Mouse (Mus musculus) cerebellum, adult 2 months (tissue): ENCODE measurements around the gene Hsf5.

ENCODE experiments used
- CTCF ChIP-seq: fragments of 200-500 bp; IDR thresholded peaks from 2 replicates; pipeline ENCODE4 v1.5.1; 2011; ENCODE audit warnings: low read depth, mild to moderate bottlenecking, control low read depth, low read length, moderate library complexity, borderline replicate concordance; ENCODE audit not compliant: insufficient read depth
- POLR2A ChIP-seq: fragments of 200-500 bp; IDR thresholded peaks from 2 replicates; pipeline ENCODE4 v1.6.1; 2011; ENCODE audit warnings: low read length, control low read depth, borderline replicate concordance; ENCODE audit not compliant: insufficient read depth

DNA sequence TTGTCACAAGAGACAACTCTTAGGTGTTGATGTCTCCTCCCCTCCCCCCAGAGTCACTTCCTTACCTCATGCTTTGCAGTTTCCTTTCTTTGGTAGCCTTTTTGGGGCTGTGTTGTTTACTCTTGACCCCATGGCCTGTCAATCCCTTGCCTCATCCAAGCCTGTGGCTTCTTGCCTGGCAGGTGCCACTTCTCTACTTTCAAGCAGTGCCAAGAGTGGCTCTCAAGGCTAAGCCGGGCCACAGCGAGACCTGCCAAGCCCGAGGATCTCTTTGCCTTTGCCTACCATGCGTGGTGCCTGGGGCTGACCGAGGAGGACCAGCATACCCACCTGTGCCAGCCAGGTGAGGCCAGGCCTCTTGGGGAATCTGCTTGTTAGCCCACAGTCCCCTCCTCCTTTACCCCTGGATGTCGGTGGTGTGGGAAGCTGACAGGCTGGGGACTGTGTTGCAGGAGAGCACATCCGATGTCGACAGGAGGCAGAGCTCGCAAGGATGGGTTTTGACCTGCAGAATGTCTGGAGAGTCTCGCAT is 16.6 kb upstream of the Hsf5 start:
- TF ChIP-seq POLR2A (no peak), CTCF (no peak)
